Mouse (Mus musculus): ENCODE measurements around the gene Cacnb2.

Gene Cacnb2

GRCm38 (mm10) chr2:14602788-14603187 is at the start of gene Cacnb2:
Cacnb2 (plus strand) TSS chr2:14603088.
- no peak for DNase-seq (ENCODE audit: low spot score)

DNA sequence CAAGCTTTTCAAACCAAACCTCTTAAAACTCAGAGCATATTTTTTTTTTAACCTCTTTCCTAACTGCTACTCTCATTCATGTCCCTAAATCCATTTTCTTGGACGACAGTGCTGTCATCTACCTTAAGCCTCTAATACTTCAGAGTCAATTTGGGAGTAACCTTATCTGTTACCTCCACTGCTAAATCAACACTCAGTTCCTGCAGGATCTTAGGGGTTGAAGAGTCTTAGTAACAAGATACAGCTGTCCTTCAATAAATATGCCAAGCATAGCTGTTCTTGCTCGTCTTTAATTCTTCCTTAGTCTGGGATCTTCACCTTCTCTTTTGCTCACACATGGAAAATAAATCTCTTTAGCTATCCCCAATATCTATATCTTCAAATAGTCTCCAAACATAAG is 34.9 kb upstream of the Cacnb2 start:
- no peak for DNase-seq (ENCODE audit: low spot score)

DNA sequence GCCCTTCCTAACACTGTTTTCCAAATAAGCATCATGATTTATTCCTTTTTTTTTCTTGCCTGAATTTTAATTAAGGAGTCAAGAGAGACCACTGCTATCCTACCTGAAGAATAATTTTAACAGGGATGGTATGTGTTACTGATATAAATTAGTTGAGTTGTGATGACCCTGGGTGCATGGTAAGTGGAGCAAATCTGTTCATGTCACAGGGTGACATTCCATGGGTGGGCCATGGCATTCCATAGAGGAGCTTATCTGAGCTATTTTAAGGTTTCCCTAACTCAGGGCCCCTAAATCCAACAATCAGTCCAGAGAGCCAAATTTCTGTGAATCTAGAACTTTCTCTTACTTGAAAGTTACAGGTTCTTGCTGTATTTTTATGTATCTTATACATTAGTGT is 31.6 kb upstream of the Cacnb2 start:
- DNase-seq (ENCODE audit: low spot score) = no peak

GRCm38 (mm10) chr2:14589541-14589940 is 13.3 kb upstream of the Cacnb2 start:
- no peak for DNase-seq (ENCODE audit: low spot score)

GRCm38 (mm10) chr2:14597909-14598563 is 4.9 kb upstream of the Cacnb2 start:
- no peak for DNase-seq (ENCODE audit: low spot score)

DNA sequence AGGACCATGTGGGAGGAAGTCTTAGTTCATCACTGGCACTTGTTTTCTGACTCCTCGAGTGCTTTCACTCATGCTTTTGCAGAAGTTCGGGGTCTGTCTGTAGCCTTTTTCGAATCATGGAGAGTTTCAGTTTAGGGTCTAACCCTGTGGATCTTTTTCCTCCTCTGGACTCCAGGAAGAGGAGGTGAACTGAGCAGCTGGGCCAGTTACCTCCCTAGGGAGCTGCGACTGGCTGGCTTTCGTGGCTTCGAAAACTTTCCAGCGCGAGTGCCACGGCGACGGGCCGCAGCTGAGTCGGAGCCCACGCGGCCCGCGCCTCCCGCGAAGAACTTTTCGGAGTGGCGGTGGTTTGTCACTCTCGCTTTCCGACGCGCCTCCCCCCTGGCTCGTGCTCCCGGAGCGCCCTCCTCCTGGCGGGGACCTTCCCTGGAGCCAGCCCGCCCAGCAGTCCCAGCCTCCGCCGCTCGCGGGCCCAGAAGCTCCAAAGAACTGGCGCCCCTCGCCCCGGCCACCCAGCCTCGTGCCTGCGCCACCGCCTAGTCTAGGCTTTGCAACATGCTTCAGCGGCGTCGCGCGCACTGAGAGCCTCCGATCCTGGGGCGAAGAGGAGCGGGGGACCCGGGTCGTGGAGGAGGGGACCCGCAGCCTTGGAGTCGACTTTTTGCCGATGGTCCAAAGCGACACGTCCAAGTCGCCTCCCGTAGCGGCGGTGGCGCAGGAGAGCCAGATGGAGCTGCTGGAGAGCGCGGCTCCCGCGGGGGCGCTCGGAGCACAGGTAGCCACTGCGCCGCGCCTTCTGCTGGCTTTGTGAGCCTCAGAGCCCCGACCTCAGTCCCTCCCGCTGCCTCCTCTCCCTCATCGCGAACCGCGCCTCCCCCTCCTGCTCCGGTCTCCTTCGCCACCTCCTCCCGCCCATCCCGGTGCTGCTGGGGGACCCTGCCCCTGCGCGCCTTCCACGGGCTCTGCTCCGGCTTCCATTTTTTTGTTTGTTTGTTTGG is 1.2 kb downstream of the Cacnb2 start:
- DNase-seq (ENCODE audit: low spot score) = no peak

DNA sequence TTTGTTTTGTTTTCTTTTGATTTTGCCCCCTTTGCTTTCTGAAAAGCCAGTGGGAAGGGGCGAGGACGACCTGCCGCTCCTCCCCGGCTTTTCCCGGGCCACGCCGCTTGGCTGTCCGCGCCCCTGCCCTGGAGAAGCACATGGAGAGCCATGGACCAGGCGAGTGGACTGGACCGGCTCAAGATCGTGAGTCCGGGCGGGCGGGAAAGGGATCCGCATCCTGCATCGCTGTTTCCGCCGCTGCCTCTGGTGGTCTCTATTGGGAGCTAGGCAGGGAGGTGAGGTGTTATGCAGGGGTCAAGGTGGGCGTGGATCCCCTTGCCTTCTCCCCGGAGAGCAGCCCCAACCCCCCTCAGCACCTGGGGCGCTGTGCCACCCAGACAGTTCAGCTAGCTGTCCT is 1.9 kb downstream of the Cacnb2 start:
- no peak for DNase-seq (ENCODE audit: low spot score)

- no peak for DNase-seq (ENCODE audit: low spot score)
Observed at GRCm38 (mm10) chr2:14605207-14605606, 2.3 kb downstream of the Cacnb2 start.

DNA sequence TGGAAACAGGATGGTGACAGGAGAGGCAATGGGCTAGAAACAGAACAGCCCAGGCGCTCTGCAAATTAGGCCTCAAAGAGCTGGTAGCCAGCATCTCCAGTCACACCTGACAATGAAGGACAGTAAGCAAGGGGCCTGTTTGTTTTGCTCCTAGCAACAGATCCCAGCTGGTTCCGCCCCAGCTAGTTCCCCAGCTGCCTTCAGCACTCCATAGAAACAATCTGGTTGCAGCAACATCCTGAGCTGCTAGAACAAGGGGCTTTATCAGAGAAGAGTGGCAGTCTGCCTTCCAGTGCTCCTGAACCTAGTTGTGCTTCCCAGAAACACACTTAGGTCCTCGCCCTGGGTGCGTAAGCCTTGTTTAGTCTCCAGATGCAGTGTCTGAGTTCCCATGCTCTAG is 5.7 kb downstream of the Cacnb2 start:
- DNase-seq (ENCODE audit: low spot score) = no peak

- no peak for DNase-seq (ENCODE audit: low spot score)
Observed at GRCm38 (mm10) chr2:14612705-14613104, 9.8 kb downstream of the Cacnb2 start.

- DNase-seq (ENCODE audit: low spot score) = no peak
Observed at GRCm38 (mm10) chr2:14616361-14616760, 13.5 kb downstream of the Cacnb2 start.

- no peak for DNase-seq (ENCODE audit: low spot score)
Observed at GRCm38 (mm10) chr2:14620120-14620853, 17.4 kb downstream of the Cacnb2 start.

DNA sequence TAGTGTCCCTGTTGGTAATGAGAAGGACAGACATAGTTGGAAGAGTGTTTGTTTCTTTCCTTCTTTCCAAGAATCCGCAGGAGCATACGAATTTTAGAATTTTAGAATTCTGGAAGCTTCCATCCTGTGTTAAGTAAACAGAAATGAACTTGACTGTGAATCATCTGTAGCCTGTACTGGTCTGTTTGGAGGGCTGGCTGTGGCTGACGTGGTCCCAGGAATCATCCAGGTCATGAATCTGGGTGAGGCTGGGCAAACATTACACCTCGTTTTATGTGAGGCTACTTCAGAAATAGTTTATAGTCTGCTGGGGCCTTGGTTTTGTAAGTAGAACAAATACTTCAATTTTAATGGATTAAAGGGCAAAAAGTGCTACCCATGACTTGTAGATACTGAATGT is 18.0 kb downstream of the Cacnb2 start:
- DNase-seq (ENCODE audit: low spot score) = no peak

- DNase-seq (ENCODE audit: low spot score) = no peak
Observed at GRCm38 (mm10) chr2:14623820-14624219, 20.9 kb downstream of the Cacnb2 start.

DNA sequence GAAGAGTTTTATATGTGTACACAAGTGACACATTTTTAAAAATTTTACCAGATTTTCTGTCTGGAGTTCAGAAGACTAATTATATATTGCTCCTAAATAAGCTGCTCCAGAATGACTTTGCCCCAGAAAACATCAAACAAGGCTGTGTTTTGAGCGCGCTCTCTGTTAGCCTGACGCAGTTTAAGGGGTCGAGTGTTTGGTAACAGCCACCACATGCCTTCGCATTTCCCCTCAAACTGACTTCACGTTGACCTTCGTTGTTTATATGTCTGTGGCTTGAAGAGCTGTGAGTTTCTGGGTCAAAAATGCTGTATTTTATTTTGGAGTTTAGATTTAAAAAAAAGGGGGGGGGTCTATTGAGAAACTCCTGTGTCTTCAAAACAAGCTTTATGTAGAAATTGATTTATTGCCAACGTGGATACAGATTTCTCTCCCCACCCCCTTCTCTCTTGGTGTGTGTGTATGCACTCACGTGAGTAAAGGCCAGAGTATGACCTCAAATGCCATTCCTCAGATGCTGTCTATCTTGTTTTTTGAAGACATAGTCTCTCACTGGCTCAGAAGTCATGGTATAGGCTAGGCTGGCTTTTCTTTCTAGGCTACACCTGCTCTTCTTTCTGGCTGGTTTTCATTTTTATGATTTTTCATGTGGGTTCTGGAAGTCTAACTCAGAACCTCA is 27.1 kb downstream of the Cacnb2 start:
- DNase-seq (ENCODE audit: low spot score) = no peak

DNA sequence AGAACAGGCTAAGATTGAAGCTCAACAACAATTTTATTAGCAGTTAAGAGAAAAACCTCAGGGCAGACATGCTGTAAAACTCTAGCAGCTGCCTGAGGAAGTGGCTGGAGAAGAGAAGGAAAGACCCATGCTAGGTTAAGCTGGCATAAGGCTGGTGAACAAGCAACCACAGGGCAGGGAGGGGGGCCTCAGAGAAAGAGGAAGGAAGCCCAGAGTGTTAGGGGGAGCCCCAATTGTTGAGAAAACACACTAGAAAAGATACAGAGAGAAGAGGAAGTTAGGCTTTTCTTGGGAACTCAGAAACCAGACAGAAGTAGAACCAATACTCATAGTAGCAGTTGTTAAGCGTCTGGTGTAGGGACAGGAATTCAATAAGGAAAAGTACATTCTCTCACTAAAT is 28.7 kb downstream of the Cacnb2 start:
- DNase-seq (ENCODE audit: low spot score) = peak; percentile 46

GRCm38 (mm10) chr2:14633202-14633601 is 30.3 kb downstream of the Cacnb2 start:
- no peak for DNase-seq (ENCODE audit: low spot score)

DNA sequence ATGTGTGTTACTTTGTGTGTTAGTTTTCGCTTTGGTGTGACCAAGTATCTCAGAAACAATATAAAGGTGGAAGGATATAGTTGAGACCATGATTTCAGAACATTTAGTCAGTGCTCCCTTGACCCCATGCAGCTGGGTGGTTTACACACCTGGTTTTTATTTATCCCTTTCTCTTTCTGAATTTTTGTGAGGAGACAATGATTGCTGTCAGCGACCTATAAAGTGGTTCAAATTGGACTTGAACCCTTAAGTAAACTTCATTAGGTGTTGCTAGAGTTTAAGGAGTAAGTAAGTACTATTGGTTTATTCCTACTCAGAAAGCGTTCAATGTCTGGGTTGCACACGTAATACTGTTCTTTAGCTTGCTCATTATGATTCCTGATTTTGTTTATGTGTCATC is 36.4 kb downstream of the Cacnb2 start:
- DNase-seq (ENCODE audit: low spot score) = no peak

- no peak for DNase-seq (ENCODE audit: low spot score)
Observed at GRCm38 (mm10) chr2:14639877-14640276, 37.0 kb downstream of the Cacnb2 start.

- DNase-seq (ENCODE audit: low spot score) = no peak
Observed at GRCm38 (mm10) chr2:14641040-14641439, 38.2 kb downstream of the Cacnb2 start.

- DNase-seq (ENCODE audit: low spot score) = no peak
Observed at GRCm38 (mm10) chr2:14651268-14651667, 48.4 kb downstream of the Cacnb2 start.

DNA sequence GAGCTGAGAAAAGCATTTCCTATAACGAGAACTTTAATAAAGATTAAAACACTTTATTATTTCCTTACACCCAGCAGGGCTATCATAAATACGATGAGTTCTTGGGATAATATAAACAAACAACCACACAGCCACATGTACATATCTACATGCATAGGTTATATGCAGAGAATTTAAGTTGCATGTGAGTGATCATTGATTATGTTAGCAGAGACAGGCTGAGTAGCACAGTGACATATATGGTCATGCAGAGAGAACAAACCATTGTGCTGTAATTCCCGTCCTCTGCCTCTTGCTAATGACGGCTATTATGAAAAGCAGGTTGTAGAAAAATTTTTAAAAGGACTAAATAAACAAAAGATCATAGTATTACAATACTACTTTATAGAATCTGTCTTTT is 53.8 kb downstream of the Cacnb2 start:
- DNase-seq (ENCODE audit: low spot score) = no peak
